Comparison of ENCODE assay signal across 7 mouse cellular contexts in the genomic region with DNA sequence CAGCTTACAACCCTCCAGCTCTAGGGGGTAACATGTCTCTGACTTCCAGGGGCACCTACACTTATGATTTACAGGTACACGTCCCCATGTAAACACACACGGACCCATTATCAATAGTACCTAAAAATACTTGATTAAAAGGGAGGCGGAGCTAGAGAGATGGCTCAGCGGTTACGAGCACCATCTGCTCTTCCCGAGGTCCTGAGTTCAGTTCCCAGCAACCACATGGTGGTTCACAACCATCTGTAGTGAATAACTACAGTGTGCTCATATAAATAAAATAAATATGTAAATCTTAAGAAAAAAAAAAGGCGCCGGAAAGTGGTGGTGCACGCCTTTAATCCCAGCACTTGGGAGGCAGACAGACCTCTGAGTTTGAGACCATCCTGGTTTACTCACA. TPM values are rescaled to one million over a fixed set of nuclear protein-coding genes. Genes with fewer than 3 reads are reported as not detected.
DNase-seq lines count a peak whose midpoint lies in the region; ATAC-seq and TF ChIP-seq lines count a peak whose summit lies in the region.

No protein-coding gene starts in this region.

- no peaks in the 10 kb centered on the region for H3K36me3 ChIP-seq in testis, adult 2 months (ENCODE audit: control insufficient read depth, insufficient read depth, low read length)
- peaks cover 15% of the 10 kb centered on the region for H3K36me3 ChIP-seq in forebrain, embryonic 12.5 days (replicated peaks)
- peaks cover 29% of the 10 kb centered on the region for H3K36me3 ChIP-seq in liver, embryonic 13.5 days
- no peaks in the 10 kb centered on the region for H3K36me3 ChIP-seq in stomach, postnatal 0 days (ENCODE audit: control insufficient read depth, insufficient read depth, low read length)

- ATAC-seq in forebrain, embryonic 12.5 days (ENCODE audit: low FRiP score) = no peak
- peak; percentile 70 for ATAC-seq in liver, embryonic 13.5 days (ENCODE audit: low read depth)
- no peak for ATAC-seq in stomach, postnatal 0 days (ENCODE audit: low FRiP score, low TSS enrichment)

- peak overlapping the region; percentile 86; the same call in 1 of the 2 replicates for H3K4me3 ChIP-seq in testis, adult 2 months (ENCODE audit: control insufficient read depth, low read depth, low read length)
- H3K4me3 ChIP-seq in forebrain, embryonic 12.5 days (replicated peaks) = peak overlapping the region; percentile 54
- peak overlapping the region; percentile 70 for H3K4me3 ChIP-seq in liver, embryonic 13.5 days (replicated peaks)
- peak overlapping the region; percentile 52 for H3K4me3 ChIP-seq in stomach, postnatal 0 days (ENCODE audit: low read depth, low read length)

- TF ChIP-seq EP300 in stomach, postnatal 0 days (optimal IDR thresholded peaks at IDR 0.05) = no peak

- no peak for TF ChIP-seq POLR2A in testis, adult 2 months (IDR thresholded peaks at IDR 0.05; ENCODE audit: control insufficient read depth, low read depth, low read length)

- TF ChIP-seq CTCF in testis, adult 2 months (IDR thresholded peaks at IDR 0.05; ENCODE audit: control insufficient read depth, insufficient read depth, insufficient replicate concordance, low read depth, low read length) = no peak
- no peak for TF ChIP-seq CTCF in stomach, postnatal 0 days (IDR thresholded peaks at IDR 0.05; ENCODE audit: low read depth)

- no peaks in the 10 kb centered on the region for H3K9me3 ChIP-seq in forebrain, embryonic 12.5 days
- H3K9me3 ChIP-seq in liver, embryonic 13.5 days (replicated peaks) = no peaks in the 10 kb centered on the region
- H3K9me3 ChIP-seq in stomach, postnatal 0 days (ENCODE audit: control insufficient read depth, low read length) = no peaks in the 10 kb centered on the region

- 33% methylated on average over 9 of the region's 9 CpGs for WGBS in forebrain, embryonic 12.5 days
- 15% methylated on average over 9 of the region's 9 CpGs for WGBS in liver, embryonic 13.5 days (ENCODE audit: insufficient replicate concordance)
- 16% methylated on average over 9 of the region's 9 CpGs for WGBS in stomach, postnatal 0 days

- peak overlapping the region; percentile 47 for H3K4me2 ChIP-seq in forebrain, embryonic 12.5 days
- peak overlapping the region; percentile 77 for H3K4me2 ChIP-seq in liver, embryonic 13.5 days
- H3K4me2 ChIP-seq in stomach, postnatal 0 days (replicated peaks; ENCODE audit: low read depth) = peak overlapping the region; percentile 44

- no peak for DNase-seq in testis, postnatal 10 days (ENCODE audit: low spot score)
- no peak for DNase-seq in liver, embryonic 13.5 days
- DNase-seq in stomach, postnatal 0 days (ENCODE audit: low spot score) = no peak
- no peak for DNase-seq in layer of hippocampus, postnatal 25 days (ENCODE audit: extremely low spot score in 1 of 2, low spot score in 1 of 2)
- DNase-seq in Muller cell, postnatal 12 days (ENCODE audit: inconsistent ontology term) = no peak

- no peak overlapping the region for H3K9ac ChIP-seq in forebrain, embryonic 12.5 days
- peak overlapping the region; percentile 63 for H3K9ac ChIP-seq in liver, embryonic 13.5 days
- no peak overlapping the region for H3K9ac ChIP-seq in stomach, postnatal 0 days (ENCODE audit: low read length)

- H3K27ac ChIP-seq in testis, adult 2 months (ENCODE audit: control insufficient read depth, insufficient read depth, low read depth, low read length) = no peak overlapping the region
- H3K27ac ChIP-seq in forebrain, embryonic 12.5 days = peak overlapping the region; percentile 85
- peak overlapping the region; percentile 87 for H3K27ac ChIP-seq in liver, embryonic 13.5 days
- peak overlapping the region; percentile 81 for H3K27ac ChIP-seq in stomach, postnatal 0 days (replicated peaks)

- H3K27me3 ChIP-seq in testis, adult 2 months (ENCODE audit: control insufficient read depth, insufficient read depth, low read length) = no peaks in the 10 kb centered on the region
- no peaks in the 10 kb centered on the region for H3K27me3 ChIP-seq in forebrain, embryonic 12.5 days
- H3K27me3 ChIP-seq in liver, embryonic 13.5 days = no peaks in the 10 kb centered on the region
- H3K27me3 ChIP-seq in stomach, postnatal 0 days (ENCODE audit: control insufficient read depth, insufficient read depth, low read length) = no peaks in the 10 kb centered on the region

- H3K4me1 ChIP-seq in testis, adult 2 months (ENCODE audit: control insufficient read depth, insufficient read depth, low read length) = no peaks in the 10 kb centered on the region
- H3K4me1 ChIP-seq in forebrain, embryonic 12.5 days = peaks cover 10% of the 10 kb centered on the region
- H3K4me1 ChIP-seq in liver, embryonic 13.5 days (replicated peaks) = peaks cover 19% of the 10 kb centered on the region
- H3K4me1 ChIP-seq in stomach, postnatal 0 days (replicated peaks; ENCODE audit: control insufficient read depth, insufficient read depth) = no peaks in the 10 kb centered on the region

RNA-seq across cellular contexts. Expression of gene Rpl39, which starts 0.5 kb away (rescaled TPM):
- polyA plus RNA-seq in testis, adult 2 months (2012; rRNA removed) = 15.2 and 19.2 TPM in 2 replicates
- polyA plus RNA-seq in forebrain, embryonic 12.5 days (2016; fragmentation: Nextera tagmentation; extraction: Ambion mirVana) = 451 and 481 TPM in 2 replicates
- polyA plus RNA-seq in liver, embryonic 13.5 days (2015; fragmentation: Nextera tagmentation; extraction: Ambion mirVana) = 514 and 551 TPM in 2 replicates
- polyA plus RNA-seq in stomach, postnatal 0 days (2015; fragmentation: Nextera tagmentation; extraction: Ambion mirVana) = 654 and 734 TPM in 2 replicates
- total RNA-seq in layer of hippocampus, postnatal 25 days (2021) = 100 to 1,000 TPM; 227 to 274 TPM

RNA-seq across cellular contexts. Expression of gene Upf3b, which starts 24.5 kb away (rescaled TPM):
- polyA plus RNA-seq in testis, adult 2 months (2012; rRNA removed) = 5.1 and 5.2 TPM in 2 replicates
- 29.7 and 30.1 TPM in 2 replicates for polyA plus RNA-seq in forebrain, embryonic 12.5 days (2016; fragmentation: Nextera tagmentation; extraction: Ambion mirVana)
- 13.0 and 14.7 TPM in 2 replicates for polyA plus RNA-seq in liver, embryonic 13.5 days (2015; fragmentation: Nextera tagmentation; extraction: Ambion mirVana)
- 9.1 and 9.2 TPM in 2 replicates for polyA plus RNA-seq in stomach, postnatal 0 days (2015; fragmentation: Nextera tagmentation; extraction: Ambion mirVana)
- 10 to 100 TPM; 16.0 to 20.3 TPM for total RNA-seq in layer of hippocampus, postnatal 25 days (2021)

RNA-seq across cellular contexts. Expression of gene Sowahd, which starts 37.0 kb away (rescaled TPM):
- polyA plus RNA-seq in testis, adult 2 months (2012; rRNA removed) = 2.3 and 2.9 TPM in 2 replicates
- polyA plus RNA-seq in forebrain, embryonic 12.5 days (2016; fragmentation: Nextera tagmentation; extraction: Ambion mirVana) = not detected in 2 replicates
- 0.14 TPM in 1 of 2 replicates, not detected in the other for polyA plus RNA-seq in liver, embryonic 13.5 days (2015; fragmentation: Nextera tagmentation; extraction: Ambion mirVana)
- 0.16 and 0.21 TPM in 2 replicates for polyA plus RNA-seq in stomach, postnatal 0 days (2015; fragmentation: Nextera tagmentation; extraction: Ambion mirVana)
- not detected for total RNA-seq in layer of hippocampus, postnatal 25 days (2021)

RNA-seq across cellular contexts. Expression of gene Nkap, which starts 40.9 kb away (rescaled TPM):
- polyA plus RNA-seq in testis, adult 2 months (2012; rRNA removed) = 0.22 and 0.41 TPM in 2 replicates
- 25.5 and 27.2 TPM in 2 replicates for polyA plus RNA-seq in forebrain, embryonic 12.5 days (2016; fragmentation: Nextera tagmentation; extraction: Ambion mirVana)
- polyA plus RNA-seq in liver, embryonic 13.5 days (2015; fragmentation: Nextera tagmentation; extraction: Ambion mirVana) = 6.8 and 9.8 TPM in 2 replicates
- polyA plus RNA-seq in stomach, postnatal 0 days (2015; fragmentation: Nextera tagmentation; extraction: Ambion mirVana) = 6.9 and 7.5 TPM in 2 replicates
- 10 to 100 TPM; 12.1 to 17.4 TPM for total RNA-seq in layer of hippocampus, postnatal 25 days (2021)

Comparison
In these comparisons a context has a peak if more than half of its experiments do, and no peak if none do; other contexts are left out.
1. RNA of gene Rpl39, which starts 0.5 kb away (polyA plus RNA-seq): 654 to 734 TPM in stomach, postnatal 0 days, 514 to 551 TPM in liver, embryonic 13.5 days and 451 to 481 TPM in forebrain, embryonic 12.5 days; 15.2 to 19.2 TPM in testis, adult 2 months; every median in the first group is over 10 times any median in the second.
2. Peak in every context shown above with its lines, with median percentiles within 50 percentile points of each other: H3K4me3 ChIP-seq and H3K4me2 ChIP-seq.